Mouse (Mus musculus) small intestine, adult 2 months (tissue): Measurements from ENCODE around the gene Kbtbd3.

Experiments used
- CTCF ChIP-seq: fragments of 200-500 bp; IDR thresholded peaks from 2 replicates; pipeline ENCODE4 v1.5.1; 2012; ENCODE audit warnings: low read depth, mild to moderate bottlenecking, control low read depth, inconsistent platforms, low read length, moderate library complexity, mixed read lengths; ENCODE audit not compliant: insufficient replicate concordance, insufficient read length; ENCODE audit errors: extremely low read depth
- POLR2A ChIP-seq: fragments of 200-500 bp; IDR thresholded peaks from 2 replicates; pipeline ENCODE4 v1.6.1; 2012; ENCODE audit warnings: low read depth, mild to moderate bottlenecking, control low read depth, inconsistent platforms, low read length, moderate library complexity

DNA sequence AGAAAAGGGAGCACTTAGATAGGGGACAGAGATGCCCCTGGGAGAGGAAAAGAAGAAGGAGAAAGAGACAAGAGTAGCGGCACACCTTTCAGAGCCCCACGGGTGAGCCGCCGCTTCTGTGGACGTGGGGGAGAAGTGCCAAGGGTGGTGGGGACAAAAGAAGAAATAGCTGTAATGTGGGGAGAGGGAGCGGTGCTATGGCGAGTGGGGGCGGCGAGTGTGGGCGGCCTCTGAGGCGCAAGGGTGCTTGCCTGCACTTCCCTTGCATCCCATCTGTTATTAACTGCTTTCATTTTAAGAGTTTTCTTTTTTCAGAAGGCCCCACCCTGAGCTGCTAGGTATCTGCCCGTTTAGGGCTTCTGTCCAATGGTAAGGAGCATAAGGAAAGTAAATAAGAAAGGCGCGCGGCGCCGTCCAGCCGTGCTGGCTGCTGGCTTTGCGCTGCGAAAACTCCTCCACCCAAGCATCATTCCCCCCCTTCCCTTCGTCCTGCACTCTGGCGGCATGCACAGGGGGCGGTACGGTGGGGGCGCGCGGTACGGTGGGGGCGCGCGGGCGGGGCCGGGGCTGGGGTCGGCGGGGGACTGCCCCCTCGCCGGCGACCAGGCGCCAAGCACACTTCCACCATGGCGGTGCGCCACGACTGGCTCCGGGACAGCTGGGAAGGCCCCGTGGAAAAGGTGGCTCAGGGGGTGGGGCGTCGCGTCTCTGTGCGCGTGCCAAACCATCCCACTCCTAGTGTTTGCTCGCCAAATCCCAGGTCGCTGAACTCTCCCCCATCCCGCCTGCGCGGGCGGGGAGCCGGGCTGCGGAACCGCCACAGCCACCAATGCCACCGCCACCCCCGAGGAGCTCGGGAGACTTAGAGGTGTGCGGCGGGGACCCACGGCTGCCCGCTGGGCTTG, 49.5 kb upstream of the Kbtbd3 start:
- TF ChIP-seq POLR2A (no peak), CTCF (no peak)
